Mouse (Mus musculus) kidney, postnatal 36 days (tissue): ENCODE measurements at regions not wholly inside any gene's neighbourhood (a gene's known extent, or its start where the extent isn't known, plus 50 kb on each side); places are given as distances from the start of the nearest gene placed in this dataset.
"Not testable (repeated sequence)": the region's sequence is repeated elsewhere in the genome, so short reads cannot be mapped to it uniquely, and the experiment has no call there.

ENCODE experiments used
- DNase-seq, 2 experiments: peaks; one replicate each; pipeline ENCODE4 v3.0.0; 2021 to 2022; ENCODE audit warnings: mixed read lengths in 2 of 2

DNA sequence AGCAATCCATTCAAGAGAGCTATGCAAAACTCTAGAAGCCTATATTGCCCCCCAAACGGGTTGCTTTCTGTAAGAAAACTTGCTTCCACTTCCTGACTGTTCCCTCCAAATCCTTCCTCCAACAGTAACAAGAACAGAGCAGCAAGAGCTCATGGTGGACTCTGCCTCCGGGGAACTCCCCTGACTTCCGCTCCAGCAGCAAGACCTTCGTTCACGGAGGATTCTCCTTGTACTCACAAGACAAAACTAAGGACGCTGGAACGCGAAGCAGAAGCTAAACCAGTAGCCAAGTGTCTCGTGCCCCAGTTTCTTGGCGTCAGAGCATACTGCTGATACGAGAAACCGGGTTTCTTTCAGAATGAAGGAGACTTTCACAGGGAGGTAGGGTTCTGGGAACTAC, 50.7 kb downstream of the H2al2a start:
- DNase-seq = peak in 1 of 2 experiments; percentile 6

- no peak for DNase-seq
These were observed 51.3 kb downstream of the H2al2a start for GRCm38 (mm10) chr2:17945369-17945915.

GRCm38 (mm10) chr2:17943506-17943905, 53.3 kb downstream of the H2al2a start:
- DNase-seq = no peak

- DNase-seq = peak; percentile 12 to 48
These were observed 54.0 kb downstream of the H2al2a start for GRCm38 (mm10) chr2:17942528-17943387.

DNA sequence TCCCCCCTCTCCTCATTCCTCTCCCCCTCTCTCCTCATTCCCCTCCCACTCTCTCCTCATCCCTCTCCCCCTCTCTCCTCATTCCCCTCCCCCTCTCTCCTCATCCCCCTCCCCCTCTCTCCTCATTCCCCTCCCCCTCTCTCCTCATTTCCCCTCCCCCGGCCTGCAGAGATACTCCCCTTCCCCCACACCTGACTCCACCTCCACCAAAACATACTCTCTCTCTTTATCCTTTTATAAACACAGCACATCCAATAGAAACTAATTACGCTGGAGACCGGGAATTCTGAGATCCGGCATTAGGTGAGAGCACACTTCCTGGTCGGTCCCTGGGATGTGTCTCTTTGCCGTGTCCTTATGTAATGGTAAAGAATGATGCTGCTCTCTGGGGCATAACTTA, 54.8 kb downstream of the H2al2a start:
- DNase-seq = no peak

DNA sequence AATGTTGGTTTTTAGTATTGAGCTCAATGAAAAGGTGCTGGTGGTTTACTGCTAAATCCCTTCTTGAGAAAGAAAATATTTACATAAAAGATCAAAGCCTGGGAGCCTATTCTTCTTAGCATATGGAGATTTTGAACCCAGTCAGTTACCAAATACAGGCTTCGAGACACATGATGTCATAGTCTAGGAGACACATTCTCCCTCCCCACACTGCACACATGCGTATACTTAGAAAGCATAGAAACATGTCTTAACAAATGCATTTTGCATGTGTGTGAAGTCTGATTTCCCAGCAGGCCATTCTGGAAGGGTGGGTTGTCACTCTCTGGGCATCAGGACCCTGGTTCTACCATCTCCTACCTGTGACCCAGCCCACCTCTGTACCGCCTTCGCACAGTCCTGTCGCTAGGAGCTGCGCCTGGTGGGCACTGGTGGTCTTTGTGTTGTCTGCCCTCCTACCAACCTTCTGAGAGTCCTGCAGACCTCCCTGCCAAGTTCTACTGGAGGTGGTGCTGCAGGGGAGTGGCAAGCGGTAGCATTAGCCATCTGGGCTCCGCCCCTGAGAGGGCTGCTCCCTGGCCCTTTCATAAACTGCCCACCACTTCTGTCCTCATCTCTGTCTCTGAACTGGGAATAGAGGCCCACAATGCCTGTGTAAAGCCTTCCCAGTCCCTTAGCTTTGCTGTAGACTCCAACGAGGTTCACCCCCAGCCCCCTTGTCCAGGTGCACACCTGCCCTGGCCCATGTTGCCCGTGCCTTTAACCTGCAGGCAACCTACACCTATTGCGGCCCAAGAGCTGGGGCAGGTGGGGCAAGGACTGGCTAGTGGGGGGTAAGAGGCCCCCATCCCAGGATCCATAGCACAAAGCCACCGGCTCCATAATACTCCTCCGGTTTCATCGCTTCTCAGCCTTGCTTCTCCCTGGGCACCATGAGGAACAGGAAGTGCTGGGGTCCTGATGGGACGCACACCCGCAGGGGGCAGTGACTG, 56.6 kb downstream of the H2al2a start:
- not testable (repeated sequence) for DNase-seq

- DNase-seq = no peak
These were observed 57.4 kb downstream of the H2al2a start for GRCm38 (mm10) chr2:17939183-17939856.

DNA sequence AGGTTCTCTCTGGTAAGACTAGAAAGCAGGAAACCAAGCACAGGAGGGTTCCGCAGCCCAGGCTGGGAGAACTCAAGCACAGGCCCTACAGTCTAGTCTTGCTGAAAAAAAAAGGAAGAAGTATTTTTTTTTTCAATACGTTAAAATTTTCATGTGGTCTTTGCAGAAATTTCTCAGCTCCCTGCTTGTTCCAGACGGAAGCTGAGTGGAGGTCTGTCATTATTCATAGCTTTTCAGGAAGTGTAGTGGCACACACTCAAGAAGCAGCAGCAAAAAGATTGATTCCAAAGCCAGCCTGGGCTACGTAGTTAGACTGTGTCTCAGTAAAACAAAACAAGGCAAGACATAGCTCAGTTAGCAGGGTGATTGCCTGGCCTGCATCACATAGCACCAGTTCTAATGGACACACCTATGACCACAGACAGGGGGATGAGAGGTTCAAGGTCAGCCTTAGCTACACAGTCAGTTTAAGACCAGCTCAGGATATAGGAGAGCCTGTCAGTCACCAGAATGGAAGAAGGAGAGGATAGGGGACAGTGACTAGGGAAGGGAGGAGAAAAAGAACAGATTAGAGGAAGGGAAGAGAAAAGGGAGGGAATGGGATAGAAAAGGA, 60.1 kb downstream of the H2al2a start:
- DNase-seq = no peak

DNA sequence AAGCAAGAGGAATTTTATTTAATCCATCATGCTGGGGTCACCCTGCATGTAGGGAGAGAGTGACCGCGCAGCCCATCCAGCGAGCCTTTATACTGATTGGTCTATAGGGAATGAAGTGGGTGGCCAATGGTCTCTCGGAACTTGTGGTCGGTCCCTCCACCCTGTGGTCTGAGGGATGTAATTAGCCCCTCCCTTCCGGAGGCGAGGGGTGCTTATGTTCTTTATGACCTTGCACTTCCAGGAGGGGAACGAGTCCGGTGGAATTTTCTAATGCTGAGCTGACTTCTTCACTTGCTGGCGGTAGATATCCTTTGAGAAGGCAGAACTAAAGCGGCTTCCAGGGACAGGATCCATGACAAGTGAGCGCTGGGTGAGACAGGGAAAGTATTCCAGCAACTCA, 60.8 kb downstream of the H2al2a start:
- DNase-seq = no peak

GRCm38 (mm10) chr2:17935466-17935865, 61.3 kb downstream of the H2al2a start:
- no peak for DNase-seq

- no peak for DNase-seq
These were observed 62.1 kb downstream of the H2al2a start for GRCm38 (mm10) chr2:17934610-17935009.

- no peak for DNase-seq
These were observed 63.6 kb downstream of the H2al2a start for GRCm38 (mm10) chr2:17932932-17933790.

DNA sequence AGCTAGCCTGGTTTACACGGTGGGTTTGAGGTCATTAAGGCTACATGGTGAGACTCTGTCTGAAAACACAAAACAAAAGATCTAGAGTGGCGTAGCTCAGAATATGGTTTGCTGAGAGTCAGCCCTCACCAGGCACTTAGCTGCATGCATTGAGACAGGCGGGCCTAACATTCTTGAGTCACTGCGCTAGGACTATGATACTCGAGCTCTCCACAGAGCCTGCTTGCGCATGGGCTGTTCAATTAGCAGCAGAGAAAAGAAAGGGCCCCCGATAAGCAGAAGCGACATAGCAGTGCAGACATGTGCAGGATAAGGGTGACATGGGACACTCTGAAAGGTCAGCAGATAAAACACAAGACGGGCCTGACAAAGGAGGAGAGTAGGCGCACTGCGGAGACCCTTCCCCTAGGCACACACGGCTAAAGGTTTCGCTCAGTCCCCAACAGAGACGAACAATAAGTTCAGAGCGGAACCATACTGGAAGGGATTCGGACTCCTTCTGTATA, 64.3 kb downstream of the H2al2a start:
- DNase-seq = no peak

DNA sequence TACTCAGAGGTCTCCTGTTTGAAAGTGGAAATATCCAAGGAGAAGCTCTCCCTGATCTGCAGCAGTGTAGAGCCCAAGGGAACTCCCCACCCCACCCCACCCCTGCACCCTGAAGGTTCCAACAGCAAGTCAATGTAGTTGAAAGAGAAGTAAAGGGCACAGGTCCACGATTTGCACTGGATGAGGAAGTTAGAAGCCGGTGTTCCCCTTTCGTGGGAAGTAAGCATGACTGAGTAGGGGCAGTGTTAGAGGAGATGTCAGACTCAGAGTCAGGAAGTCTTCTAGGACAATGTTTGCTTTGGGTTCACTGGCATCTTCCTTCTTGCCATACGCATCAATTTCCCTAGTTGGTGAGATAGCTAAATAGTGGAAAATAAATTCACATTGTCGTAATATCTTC, 64.9 kb downstream of the H2al2a start:
- DNase-seq = no peak

DNA sequence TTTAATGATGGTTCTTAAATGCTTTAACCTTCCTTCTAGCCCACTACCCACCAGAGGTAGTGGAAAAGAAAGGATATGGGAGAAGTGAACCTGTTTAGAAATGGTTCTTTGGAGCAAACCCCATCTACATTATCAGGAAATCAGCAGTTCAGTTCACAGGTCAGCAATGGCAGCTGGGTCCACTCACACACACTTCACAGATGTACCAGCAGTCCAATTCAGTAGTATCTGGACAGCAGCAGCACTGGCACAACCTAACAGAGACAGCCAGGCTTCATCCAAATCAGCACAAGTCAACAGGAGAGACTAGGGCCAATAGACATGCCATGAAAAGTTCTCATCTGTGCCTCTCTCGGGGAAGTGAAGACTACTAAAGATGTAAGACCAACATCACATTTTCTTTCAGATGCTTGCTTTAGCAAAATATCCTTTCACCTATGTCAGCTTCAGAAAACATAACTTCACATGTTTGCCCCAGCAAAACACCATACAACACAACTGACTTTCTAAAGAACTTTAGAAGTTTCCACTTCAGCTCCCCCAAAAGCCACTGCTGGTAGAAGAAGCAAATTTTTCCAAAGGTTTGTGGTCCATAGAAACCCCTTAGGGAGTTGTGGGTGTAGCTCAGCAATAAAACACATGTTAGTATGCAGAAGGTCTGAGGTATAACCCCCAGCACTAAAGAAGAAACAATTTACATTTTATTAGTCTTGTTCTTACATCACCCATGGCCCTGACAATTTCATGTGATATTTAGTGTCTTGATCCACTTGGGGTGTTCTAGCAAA, 77.7 kb downstream of the H2al2a start:
- no peak for DNase-seq

DNA sequence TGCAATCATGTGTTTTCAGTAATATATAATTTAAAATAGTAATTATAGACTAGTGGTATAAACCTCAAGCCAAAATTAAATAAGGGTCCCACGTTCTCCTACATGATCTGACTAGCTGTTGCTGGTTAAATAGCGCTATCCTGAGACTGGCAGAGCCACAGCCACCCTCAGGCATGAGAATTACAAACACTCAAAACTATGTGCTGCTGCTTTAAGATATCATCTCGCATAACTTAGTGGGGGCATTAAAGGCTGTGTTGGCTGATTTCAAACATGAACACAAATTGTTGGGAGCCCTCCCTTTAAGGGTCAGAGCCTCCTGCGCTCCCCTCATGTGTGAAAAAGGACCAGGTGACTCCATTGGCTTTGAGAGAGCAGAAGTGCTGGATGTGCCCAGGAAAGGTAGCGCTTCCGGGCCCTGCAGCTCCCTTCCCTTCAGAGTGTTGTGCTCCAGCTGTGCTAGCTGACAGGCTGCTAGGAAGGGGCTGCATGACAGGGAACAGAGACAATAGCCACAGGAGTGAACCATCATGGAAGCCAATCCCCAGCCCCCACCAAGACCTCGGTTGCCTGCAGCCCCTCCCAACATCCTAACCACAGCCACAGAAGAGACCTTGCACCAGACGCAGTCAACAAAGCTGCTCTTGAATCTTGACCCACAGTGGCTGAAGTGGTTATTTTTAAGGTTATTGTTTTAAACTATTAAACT, 79.4 kb downstream of the H2al2a start:
- no peak for DNase-seq

DNA sequence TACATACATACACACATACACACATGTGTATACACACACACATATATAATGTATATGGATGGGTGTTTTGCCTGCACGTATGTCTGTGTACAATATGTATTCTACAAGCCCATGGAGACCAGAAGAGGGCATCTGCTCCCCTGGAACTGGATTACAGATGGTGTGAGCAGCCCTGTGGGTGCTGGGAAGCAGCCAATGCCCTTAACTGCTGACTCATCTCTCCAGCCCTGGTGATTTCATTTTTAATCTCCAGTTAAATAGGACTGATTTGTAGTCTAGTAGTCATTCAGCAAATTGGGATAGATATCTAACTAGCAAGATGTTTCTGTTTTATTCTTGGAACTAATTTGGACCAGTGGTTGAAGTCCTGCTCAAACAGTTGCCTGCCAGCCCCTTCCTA, 94.1 kb downstream of the H2al2a start:
- DNase-seq = no peak

DNA sequence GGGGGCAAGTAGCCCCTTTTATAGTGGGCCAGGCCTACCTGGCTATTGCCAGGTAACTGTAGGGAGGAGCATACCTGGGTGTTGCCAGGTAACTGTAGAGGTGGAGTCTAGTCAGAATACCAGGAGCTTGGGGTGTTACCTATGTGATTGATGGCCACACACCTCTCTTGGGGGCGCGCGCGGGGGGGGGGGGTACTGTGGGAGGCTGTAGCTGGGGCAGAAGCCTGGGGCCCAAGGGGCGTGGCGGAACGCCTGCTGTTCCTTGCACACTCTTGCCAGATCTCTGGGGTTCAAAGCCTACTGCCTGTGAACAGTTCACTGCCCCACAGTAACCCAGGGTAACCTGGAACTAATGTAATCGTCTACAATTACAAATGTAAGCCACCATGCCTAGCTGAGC, 96.6 kb downstream of the H2al2a start:
- no peak for DNase-seq

- no peak for DNase-seq
These were observed 98.0 kb downstream of the H2al2a start for GRCm38 (mm10) chr2:17898780-17899179.

DNA sequence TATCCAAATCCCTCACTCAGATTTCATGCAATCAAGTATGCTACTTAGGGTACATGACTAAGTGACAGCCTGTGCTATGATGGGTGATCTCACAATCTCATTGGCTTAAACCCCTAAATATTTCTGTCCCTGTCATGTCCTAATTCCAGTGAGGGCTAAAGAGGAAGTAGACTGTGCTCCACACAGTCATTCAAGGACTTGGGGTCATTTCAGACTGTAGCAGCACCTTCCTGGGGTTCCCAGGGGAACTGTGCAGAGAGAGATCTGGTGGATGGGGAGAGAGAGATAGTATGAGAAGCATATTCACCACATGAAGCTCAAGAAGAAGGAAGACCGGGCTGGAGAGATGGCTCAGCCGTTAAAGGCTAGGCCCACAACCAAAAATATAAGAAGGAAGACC, 100.7 kb downstream of the H2al2a start:
- no peak for DNase-seq
